Mouse (Mus musculus) right cerebral cortex, adult 18-20 months (tissue): ENCODE data around the gene Hpdl.
A peak's percentile ranks its signal among the peaks of the same experiment; 100 is the strongest.
"Not testable (repeated sequence)": the region's sequence is repeated elsewhere in the genome, so short reads cannot be mapped to it uniquely, and the experiment has no call there.

Source experiments
- DNase-seq: peaks from one replicate; pipeline ENCODE4 v3.0.0; 2022; ENCODE audit warnings: mixed read lengths

The Hpdl gene

GRCm38 (mm10) chr4:116821694-116822016 lies at the start of gene Hpdl:
Gene Hpdl (minus strand): TSS chr4:116821707.
- DNase-seq: no peak

GRCm38 (mm10) chr4:116869898-116870297 lies 48.4 kb upstream of the Hpdl start:
- DNase-seq: no peak

GRCm38 (mm10) chr4:116862023-116862422 lies 40.5 kb upstream of the Hpdl start:
- no peak for DNase-seq

GRCm38 (mm10) chr4:116859711-116860110 lies 38.2 kb upstream of the Hpdl start:
- DNase-seq: no peak

DNA sequence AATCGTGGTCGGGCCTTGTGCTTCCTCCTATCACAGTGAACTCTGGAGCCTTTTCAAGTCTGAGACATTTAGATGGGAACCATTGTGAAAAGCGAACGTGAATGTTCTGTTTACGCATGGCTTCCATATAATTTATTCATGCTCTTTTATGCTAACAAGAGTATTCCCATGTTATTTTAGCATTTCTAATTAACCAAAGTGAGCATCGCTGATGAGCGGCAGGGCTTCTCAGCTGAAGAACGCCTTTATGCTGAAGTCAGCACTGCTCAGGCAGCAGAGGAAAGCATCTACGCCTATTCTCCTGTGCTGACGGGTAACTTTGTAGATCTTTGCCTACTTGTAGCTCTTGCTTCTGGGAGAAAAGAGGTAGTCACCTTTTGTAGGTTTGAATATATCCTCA lies 35.7 kb upstream of the Hpdl start:
- DNase-seq: peak; percentile 3

- no peak for DNase-seq
These were observed 32.8 kb upstream of the Hpdl start for GRCm38 (mm10) chr4:116854286-116854685.

- no peak for DNase-seq
These were observed 28.4 kb upstream of the Hpdl start for GRCm38 (mm10) chr4:116849901-116850300.

DNA sequence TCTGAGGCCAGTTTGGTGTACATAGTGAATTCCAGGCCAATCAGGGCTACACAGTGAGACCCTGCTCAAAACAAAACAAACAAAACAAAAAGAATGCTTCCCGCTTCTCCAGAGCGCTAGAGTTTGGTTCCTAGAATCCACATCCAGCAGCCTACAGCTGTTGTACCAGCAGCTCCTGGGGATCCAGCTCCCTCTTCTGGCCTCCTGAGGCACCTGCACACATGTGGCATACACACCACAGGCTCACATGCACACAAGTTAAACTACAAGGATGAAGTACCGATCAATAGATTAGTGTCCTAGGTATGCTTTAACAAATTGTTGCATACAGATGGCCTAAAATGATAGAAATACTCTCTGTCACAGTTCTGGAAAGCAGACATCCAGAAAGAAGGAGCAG lies 22.8 kb upstream of the Hpdl start:
- DNase-seq: no peak

DNA sequence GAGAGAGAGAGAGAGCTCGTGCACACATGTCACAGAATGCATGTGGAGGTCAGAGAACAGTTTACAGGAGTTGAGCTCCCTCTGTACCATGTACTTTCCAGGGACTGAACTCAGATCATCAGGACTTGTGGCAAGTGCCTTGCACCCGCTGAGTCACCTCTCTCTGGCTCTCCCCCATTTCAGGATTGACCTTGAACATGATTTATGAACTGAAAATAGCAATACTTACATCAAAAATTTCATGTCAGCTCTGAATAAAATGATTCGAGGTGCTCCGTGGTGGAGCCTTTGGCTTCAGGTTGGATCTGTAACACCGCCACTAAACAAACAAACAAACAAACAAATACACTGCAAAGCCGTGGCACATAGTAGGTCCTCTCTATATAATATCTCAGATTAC lies 19.3 kb upstream of the Hpdl start:
- DNase-seq: no peak

GRCm38 (mm10) chr4:116840096-116840495 lies 18.6 kb upstream of the Hpdl start:
- DNase-seq: not testable (repeated sequence)

- DNase-seq: no peak
These were observed 17.5 kb upstream of the Hpdl start for GRCm38 (mm10) chr4:116838999-116839398.

DNA sequence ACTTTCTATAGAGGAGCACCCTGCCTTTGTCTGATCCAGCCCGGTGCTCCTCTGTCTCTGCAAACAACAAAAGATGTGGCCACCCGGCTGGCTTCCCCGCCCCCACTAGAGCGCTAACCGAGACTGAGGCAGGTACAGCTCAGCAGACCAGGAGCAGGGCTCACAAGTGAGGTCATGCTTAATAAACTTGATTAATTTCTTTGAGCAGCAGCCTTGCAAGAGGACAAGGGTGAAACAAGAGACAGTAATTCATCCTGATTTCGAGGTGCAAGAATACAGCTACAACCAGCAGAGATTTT lies 8.5 kb upstream of the Hpdl start:
- no peak for DNase-seq

DNA sequence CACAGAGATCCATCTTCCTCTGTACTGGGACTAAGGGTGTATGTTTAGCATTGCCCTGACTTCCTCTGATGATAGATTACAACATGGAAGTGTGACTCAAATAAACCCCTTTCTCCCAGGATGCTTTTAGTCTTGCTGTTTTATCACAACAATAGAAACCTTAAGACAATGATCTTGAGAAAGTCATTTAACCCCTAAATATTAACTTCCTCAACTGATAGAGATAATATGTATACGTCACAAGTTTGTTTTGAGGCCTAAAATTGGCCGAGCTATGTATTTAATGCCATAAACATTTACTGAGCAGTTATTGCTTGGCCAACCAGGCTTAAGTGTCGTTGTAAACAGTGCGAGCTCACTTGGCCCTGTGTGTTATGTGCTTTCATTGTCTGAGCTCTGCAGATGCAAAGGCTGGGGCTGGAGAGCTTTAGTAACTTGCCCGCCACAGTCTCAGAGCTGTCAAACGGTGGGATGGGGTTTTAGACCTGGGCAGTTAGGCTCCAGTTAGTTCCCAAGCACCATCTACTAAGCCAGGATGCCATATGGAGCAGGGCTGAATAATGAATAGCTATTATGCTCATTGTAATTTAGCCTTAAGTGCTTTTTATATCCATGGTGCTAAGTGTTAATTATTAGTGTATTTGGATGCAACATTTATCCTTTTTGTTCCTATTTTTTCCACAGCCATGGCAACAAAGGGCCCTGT lies 8.0 kb upstream of the Hpdl start:
- DNase-seq: no peak

DNA sequence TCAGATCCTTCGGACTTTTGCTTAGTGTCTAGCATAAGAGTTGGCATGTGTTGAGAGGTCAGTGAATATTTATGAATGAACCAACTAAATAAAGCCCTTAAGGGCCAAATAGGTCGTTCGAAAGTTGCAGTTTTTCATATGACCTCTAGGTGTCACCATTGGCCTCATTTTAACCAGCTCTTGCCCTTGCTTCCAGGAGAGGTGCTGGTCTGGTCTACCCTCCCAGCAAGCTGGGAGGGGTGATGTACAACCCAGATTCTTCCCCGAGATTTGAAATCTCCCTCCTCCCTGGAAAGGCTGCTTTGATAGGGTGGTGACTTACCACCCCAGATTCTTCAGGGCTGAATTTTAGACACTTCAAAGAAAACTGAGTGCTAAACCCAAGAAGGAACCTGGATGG lies 6.3 kb upstream of the Hpdl start:
- DNase-seq: peak; percentile 49

DNA sequence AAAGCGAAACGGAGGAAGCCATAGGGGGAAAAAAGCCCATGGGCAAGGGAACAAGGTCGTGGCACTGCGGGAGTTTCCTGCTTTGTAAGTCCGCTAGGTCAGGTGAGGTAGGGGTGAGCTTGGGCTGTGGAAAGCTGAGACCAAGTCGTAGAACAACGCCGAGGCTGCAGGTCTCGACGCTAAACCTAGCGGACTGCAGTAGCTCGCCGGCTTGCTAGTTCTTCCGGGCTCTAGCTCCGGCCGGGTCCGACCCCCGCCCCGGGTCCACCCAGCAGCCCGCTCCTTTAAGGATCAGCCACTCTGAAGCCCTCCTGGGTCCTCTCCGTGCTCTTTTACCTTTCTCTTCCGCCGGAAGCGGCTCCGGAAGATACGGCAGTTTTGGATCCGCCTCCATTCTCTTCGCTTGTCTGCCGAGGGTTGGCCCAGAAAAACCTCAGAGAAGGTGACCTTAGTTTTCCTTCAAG lies 3.1 kb upstream of the Hpdl start:
- peak; percentile 86 for DNase-seq

DNA sequence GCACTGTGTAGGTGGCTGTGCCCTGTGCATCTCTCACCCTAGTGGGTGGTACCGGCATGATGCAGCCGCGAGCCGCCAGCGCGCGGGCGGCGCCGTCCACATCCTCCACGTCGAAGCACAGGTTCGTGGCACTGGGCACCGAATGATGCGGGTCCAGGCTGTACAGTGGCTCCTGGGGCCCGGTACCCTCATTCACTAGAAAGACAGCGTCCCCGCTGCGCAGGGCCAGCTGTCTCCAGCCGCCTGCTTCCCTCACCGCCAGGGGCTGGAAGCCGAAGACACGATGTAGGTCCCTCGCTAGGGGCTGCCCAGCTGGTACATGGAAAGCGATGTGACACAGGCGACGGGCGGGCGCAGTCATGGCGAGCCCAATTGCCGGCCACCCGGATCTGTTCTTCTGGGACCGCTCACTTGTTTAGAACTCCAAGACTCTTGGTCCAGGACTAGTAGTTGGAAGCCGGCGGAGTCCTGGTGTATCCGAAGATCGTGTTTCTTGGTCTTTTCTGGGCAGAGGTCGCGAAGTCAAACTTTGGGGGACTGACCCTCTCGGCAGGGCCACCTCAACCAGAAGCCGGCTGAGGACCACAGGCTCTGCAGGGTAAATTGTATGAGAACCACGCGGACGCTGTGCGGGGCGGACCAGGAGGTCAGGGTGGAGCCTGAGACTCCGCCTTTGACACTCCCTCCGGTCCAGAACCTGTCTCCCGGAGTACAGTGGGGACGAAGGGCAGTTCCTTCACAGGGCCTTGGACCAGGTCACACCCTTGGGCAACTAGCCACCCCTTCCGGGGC lies 409 bp downstream of the Hpdl start:
- peak; percentile 45 for DNase-seq

DNA sequence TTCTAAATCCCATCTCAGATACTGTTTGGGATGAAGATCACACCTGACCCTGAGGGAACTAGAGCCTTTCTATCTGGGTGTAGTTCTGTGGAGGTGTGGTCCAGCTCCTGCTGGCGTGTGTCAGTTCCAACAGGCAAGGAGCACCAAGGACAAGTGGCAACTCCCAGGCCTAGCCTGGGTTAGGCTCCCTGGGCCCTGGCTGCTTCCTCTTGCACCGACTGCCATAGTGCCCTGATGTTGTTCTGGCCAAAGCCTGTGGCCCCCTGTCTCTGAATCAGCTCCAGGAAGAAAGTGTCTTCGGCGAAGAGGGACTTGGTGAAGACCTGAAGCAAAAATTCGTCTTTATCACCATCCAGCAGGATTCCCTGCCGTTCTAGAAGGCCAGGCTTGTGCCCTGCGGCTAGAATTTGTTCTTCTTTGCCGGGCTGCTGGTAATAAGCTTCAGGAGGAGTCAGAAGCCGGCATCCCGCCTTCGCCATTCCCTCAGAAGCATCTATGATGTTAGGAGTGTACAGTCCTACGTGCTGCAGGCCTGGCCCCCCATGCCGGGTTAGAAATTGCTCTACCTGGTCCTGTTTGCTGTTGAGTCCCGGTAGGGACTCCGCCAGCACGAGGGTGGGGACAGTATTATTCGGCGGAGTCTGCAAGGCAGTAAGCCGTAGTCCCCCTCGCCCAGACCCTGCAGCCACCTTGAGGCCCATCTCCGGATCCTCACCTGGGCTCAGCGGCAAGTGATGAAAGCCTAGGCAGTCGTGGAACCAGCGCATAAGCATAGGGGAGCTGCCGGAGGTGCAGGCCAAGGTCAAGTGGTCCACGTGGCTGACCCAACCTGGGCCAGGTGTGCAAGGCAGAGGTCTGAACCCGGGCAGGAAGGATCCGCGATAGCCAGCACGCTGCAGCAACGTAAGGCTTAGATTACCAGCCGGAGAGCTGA lies 1.3 kb downstream of the Hpdl start:
- no peak for DNase-seq

- DNase-seq: peak; percentile 49
These were observed 4.0 kb downstream of the Hpdl start for GRCm38 (mm10) chr4:116817486-116817885.

- DNase-seq: no peak
These were observed 6.2 kb downstream of the Hpdl start for GRCm38 (mm10) chr4:116815276-116815675.

DNA sequence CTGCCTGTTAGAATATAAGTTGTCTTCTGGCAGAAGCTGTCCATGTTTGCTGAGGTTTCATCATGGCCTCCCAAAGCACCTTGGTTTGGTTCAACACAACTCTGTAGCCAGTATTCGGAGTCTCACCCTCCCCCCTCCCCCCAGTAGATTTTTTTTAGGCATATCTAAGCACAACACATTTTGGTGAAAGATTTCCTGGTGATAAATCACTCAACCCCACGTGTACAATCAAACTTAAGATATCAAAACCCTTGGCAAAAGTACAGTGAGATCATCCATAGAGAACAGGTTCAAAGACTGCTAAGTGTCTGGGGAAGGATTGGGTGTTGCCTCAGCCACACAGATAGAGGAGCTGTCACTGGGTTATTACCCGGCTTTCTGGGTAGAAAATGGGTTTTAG lies 10.5 kb downstream of the Hpdl start:
- no peak for DNase-seq

DNA sequence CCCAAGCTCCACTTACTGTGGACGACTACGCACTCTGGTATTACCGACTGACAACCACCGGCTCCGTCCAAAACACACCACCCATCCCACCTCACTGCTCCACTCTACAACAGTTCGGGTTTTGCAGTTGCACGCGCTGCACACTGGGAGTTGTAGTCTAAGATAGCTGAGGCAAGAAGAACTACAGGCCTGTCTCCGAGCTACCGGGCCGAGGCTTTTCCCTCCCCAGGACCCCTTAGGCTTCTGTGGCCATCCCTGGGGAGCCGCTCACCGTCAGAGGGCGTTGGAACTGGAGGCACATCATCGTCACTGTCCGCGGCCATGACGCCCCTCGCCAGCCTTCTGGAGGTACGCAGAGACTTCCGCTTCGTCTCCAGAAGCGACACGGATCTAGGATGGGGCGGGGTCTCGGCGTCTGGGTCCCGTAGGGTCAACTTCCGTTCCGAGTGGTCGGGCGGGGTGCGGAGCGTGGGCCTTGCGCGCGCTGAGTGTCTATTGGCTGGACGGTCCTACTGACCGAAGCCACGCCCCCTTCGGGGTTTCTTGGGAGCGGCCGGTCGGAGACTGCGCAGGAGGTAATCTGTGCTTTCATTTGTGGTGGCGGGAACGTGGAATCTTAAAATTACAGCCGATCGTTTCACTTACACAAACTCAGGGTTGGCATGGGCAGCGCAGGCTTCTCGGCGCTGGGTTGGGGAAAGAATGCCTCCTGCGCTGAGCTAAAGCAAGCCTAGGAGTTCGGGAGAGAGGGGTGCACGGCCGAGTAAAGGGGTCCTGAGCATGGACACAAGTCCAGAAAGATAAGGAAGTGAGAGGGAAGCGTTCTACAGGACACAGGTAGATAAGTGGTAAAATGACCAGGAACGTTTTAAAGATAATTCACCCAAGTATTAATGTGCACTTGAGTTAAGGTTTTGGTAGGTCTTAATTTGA lies 14.0 kb downstream of the Hpdl start, which contains the start of the genes Toe1 and Mutyh:
TSS of gene Toe1 (minus strand) at position 444 of the 933 bp plus-strand sequence.
TSS of gene Mutyh (plus strand) at position 527 of the 933 bp plus-strand sequence.
- DNase-seq: peak; percentile 95

GRCm38 (mm10) chr4:116799901-116800300 lies 21.6 kb downstream of the Hpdl start:
- DNase-seq: no peak
